Mouse (Mus musculus) adrenal gland, adult (tissue): Measurements from ENCODE around the gene Bad.

Source experiments
- DNase-seq, 2 experiments: peaks; one replicate each; pipeline ENCODE4 v3.0.0; 2022 to 2023; ENCODE audit warnings: low spot score in 1 of 2; ENCODE audit not compliant: inconsistent age in 2 of 2

The Bad gene

GRCm38 (mm10) chr19:6913991-6914390, 27.7 kb upstream of the Bad start:
- peak in 1 of 2 experiments; percentile 36 for DNase-seq

GRCm38 (mm10) chr19:6914540-6914939, 27.1 kb upstream of the Bad start:
- no peak for DNase-seq

DNA sequence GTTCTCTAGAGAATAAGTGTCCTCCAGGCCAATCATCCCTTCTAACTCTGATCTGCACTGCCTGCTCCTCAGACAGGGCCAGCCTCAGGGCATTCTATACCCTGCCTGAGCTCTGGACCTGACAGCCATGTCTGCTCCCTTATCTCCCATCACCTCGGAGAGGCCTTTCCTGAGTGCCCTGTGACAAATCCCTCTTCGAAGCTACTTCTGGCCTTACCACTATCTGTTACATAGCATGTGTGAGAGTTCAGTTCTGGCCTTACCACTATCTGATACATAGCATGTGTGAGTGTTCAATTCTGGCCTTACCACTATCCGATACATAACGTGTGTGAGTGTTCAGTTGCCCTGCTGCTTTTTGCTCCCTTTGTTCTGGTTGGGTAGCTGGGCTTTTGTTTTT, 26.4 kb upstream of the Bad start:
- peak in 1 of 2 experiments; percentile 21 for DNase-seq

DNA sequence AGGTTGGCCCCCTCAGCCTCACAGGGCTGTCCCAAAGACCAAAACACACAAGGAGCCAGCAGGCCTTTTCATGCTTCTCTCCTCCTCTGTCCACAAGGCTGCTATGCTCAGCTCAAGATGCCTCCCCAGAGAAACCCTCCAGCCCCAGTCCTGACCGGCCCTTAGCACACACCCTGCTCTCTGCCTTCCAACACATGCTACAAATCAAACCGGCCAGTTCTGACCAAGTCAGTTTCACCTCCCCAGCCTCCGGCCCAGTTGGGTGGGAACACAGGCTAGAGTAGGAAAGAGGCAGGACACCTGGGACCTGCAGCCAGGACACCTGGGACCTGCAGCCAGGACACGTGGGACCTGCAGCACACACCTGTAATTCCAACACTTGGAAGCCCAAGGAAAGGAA, 25.2 kb upstream of the Bad start:
- peak in 1 of 2 experiments; percentile 31 for DNase-seq

- peak in 1 of 2 experiments; percentile 28 for DNase-seq
Observed at GRCm38 (mm10) chr19:6918321-6918720, 23.3 kb upstream of the Bad start.

DNA sequence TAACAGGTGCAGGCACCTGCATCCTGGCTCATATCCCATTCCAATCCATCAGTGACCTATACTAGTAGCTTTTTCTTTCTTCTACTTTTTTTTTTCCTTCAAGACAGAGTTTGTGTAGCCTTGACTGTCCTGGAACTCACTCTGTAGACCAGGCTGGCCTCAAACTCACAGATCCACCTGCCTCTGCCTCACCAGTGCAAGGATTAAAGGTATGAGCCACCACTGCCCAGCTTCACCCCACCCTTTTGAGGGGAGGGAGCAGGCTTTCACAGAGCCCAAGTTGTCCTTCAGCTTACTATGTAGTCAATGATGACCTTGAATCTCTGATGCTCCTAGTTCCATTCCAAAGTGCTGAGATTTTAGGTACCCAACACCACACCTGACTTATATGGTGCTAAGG, 22.2 kb upstream of the Bad start:
- DNase-seq: peak in 1 of 2 experiments; percentile 62

DNA sequence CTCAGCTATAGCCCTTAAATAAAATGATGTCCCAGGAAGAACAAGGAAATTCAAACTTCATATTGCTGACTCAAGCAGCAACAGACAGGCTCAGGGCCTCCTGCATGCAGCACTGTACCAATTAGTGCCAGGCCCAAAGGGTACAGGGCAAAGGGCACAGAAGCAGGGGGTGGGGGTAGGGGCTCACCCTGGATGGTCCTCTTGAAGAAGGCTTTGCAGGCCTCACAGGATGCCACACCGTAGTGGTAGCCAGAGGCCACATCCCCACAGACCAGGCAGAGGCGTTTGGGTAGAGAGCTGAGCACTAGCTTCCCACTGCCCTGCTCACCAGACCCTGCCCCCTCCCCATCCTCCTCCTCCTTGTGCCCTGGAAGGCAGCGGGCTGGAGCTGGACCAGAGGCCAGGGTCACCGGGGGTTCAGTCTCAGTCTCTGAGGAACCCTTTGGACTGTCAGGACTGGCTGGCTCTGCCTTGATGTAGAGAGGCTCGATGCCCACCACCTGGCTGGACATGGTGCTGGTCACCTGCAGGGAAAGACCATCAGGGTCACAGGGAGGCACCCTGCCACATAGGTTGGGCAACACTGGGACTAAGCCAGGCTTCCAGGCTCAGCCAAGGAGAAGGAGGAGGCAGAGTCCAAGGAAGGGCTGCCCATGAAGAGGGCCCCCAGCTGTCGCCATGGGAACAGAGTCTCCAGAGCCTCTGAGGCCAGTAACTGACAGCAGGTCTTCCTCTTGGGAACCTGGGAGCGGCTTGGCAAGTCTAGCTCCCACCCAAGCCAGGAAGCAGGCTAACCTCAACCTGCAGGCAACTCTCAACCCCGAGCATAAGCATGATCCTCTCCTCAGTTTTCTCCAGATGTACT, 21.6 kb upstream of the Bad start:
- peak; percentile 65 to 86 for DNase-seq

DNA sequence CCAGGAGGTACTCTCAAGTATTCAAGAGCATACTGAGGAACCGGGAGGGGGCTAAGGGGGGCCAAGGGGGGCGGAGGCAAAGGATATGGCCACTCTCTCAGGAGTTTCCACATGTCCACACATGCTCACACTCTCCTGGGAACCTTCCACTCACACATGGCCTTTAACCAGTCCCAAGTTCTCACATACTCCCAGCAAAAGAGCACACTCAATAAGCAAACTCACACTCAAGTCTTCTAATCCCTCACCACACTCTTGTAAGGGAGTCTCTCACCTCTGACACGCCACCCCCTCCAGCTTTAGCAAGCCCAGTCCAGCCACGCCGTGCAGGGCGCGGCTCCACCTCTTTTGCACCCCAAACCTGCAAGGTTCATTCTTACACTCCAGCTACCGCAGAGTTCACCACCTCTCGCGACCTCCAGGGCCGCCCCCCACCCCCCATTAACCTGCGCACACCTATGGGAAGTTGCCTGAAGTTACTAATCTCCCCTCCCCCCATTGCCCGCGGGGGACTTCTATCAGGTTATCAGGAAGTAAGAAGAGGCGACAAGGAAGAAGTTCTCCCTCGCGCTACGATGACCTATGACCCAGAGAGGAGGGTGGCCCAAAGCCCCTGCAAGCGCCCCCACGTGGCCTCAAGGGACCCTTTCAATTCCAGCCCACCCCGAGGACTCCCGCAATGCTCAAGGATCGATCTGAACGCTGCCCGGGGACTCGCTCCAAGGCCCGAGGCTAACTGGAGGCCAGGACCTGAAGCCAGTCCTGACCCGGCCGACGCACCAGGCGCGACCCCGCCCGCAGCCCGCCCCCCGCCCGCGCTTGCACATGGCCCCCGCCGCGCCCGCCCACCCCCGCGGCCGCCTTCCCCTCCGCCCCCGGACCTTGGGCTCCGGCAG, 20.7 kb upstream of the Bad start:
- DNase-seq: peak; percentile 77 to 88

DNA sequence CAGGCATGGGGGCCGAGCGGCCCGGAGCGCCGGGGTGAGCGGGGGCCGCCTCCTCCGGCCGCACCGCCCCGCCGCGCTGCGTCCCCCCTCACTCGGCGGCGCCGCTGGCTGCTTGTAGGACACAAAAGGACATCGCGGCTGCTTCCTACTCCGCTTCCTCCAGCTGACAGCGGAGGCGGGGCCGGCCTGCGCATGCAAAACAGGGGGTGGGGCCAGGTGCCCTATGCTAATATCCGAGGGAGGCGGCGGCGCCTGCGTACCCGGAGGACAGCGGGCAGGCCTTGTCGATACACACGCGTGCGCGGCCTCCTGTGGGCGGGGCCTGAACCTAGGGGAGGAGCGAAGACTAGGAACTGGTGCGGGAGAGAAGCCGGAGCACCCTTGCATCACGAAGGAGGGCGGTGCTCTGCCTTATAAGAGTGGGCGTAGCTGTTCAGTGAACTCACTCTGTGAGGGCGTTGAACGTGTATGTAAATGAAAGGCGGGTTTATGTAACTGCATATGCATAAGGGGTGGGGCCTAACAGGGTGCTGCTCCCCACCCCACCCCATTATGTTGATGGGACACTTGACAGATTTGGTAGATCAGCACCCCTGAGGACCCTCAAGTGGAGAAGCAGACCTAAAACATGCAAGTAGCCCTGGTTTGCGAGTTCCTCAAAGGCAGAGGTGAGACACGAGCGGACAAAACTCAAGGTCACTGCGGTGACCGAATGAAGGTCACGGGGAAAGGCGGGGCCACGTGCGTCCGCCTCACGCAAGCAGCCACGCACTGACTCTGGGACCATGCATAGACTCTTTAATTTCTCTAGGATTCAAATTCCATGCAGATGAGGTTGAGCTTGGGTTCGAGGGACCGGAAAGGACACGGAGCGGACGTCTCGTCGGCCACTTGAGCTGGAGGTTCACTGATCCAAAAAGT, 19.8 kb upstream of the Bad start, which contains the start of gene Esrra:
TSS of gene Esrra (minus strand) at position 167 of the 921 bp plus-strand sequence.
- peak; percentile 100 for DNase-seq

DNA sequence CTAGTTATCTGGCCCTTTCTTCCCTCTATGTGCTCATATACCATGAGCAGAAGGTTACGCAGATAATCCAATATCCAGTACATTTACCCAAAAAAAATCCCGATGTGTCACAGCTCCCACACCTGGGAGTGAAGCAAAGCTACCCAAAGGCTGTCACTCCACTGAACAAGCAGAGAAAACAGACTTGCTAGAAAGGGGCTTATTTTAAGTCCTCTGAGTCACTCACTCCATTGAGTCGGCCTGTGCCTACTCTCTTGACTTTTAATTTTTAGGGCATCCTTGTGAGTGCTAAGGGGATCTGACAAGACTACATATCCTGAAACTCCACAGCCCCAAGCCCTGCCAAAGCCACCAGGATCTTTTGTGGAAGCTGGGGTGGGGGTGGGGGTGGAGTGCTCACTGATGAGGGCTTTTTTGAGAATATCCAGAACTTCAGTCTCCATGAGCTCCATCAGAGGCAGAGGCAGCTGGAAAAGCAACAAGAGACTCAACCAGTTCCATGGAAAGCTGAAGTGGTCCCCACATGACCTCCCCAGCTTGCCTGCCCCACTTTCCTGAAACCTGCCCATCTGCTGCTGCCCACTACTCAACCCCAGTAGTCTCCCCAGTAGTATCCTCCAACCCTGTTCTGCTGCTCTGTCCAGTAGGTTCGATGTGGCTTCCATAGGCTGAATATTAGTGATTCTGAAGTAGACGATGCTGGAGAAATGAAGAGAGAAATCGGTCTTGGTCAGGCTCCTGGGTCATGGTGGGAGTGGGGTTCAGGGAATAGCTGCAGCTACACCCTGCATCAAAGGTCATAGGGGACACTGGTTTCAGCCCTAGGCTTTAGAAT, 18.5 kb upstream of the Bad start:
- DNase-seq: no peak

DNA sequence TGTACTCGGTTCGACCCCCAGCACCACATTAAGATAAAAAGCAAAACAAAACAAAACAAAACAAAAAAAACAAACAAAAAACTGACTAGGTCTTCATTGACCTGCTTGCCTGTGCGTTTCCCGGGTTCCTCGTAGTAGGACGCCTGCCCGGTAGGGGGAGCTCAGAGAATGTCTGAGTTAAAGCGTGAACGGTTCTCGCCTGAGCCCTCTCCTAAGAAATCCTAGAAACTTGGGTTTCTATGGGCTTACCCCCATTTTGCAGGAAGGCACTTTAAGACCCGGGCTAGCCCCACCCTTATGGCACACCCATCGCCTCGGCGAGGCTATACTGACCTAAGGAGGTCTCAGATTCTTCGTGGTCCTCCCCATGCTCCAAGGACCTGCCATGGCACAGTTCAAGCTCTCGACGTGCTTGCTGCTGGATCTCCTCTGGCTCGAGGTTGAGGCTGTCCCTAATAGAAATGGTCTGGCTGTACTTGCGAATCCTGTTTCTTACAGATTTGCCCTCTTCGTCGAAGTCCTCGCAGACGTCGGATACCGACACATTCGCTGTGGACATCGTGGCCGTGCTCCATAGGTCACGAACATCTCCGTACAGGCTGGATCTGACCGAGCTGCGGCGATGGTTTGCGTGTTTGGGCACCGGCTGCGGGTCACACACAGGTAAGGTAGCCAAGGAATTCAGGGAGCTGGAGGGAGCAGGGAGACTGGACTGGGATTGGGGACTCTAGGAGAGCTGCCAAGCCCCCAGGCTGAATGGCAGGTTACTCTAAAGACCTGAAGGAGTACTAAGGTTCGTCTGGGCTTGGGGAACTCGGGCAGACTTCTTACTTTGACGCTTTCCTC, 17.0 kb upstream of the Bad start:
- DNase-seq: peak; percentile 83 to 96

DNA sequence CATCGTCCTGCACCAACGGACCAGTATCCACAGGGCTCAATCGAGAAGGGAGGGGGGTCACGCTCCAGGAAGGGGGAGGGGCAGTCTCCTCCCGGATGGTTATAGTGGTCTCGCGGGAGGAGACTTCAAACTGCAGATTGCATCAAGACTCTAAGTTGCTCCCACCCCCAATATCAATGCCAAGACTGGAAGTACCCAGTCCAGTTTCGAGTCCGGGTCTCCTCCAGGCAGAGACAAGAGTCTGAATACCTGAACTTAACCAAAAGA, 16.4 kb upstream of the Bad start, which contains the start of gene Catsperz:
TSS of gene Catsperz (minus strand) at position 74 of the 267 bp plus-strand sequence.
- DNase-seq: no peak

- no peak for DNase-seq
Observed at GRCm38 (mm10) chr19:6925611-6926329, 15.9 kb upstream of the Bad start.

DNA sequence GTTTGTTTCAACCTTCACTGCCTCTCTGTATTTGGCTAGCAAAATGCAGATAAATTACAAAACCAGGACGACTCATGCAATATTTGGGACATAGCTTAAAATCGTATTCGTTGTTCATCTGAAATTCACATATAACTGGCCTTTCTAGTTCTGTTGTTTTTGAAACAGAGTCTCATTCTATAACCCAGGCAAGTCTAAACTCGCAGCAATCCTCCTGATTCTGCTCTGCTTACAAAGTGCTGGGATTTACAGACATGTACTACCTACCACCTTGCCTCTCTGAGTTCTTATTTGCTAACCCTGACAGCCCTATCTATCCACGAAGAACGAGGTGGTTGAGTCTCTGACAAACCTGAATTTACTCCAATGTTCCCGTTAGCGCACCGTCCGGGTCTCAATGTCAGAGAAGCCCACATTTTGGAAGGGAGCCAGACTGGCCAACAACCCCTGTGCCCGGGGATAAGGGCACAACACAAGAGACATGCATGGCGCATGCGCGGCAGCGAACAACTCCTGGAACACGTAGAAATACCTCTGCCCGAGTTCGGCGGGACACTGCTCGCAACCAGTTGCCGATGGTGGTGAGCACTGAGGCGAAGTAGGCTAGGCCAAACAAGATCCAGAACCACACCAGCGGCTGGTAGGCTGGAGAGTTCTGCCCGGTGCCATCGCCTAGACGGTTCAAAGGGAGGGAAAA, 15.0 kb upstream of the Bad start:
- peak in 1 of 2 experiments; percentile 74 for DNase-seq

GRCm38 (mm10) chr19:6928080-6928479, 13.6 kb upstream of the Bad start:
- DNase-seq: no peak

GRCm38 (mm10) chr19:6931002-6931401, 10.7 kb upstream of the Bad start:
- no peak for DNase-seq

DNA sequence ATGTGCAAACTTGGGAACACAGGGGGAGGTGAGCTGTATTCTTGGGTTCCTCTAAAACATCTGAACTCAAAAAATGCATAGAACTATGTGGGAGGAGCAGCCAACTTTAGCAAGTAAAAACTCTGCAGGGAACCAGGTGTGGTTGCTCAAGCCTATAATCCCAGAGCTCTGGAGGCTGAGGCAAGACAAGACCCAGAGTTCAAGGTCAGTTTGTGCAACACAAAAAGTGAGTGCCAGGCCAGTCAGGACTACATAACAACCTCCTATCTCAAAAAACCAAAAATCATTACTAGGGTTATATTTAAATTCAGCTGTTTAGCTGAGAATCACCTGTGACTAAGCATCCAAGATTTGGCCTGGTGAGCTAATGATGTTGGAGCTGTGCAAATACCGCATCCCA, 9.6 kb upstream of the Bad start:
- peak in 1 of 2 experiments; percentile 46 for DNase-seq

DNA sequence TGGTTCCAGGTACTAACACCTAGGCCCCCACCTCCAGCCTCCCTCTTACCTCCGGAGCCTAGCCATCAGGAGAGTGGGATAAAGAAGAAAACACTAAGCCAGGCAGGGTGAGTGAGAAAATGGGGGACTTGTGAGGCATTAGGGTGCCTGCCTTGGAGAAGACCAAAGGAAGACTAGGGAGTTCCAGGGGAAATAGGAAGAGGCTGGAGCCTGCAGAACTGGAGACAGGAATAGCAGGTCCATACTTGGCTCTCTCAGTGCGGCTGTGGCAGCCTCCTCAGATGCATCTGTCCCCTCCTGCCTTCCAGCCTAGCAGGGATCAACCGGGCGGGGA, 8.6 kb upstream of the Bad start:
- DNase-seq: no peak
